Mouse (Mus musculus) spleen, postnatal 14 days (tissue): ENCODE measurements around the gene Zmiz2.
"Not testable (repeated sequence)": the region's sequence is repeated elsewhere in the genome, so short reads cannot be mapped to it uniquely, and the experiment has no call there.

Source experiments
- DNase-seq, 2 experiments: peaks; one replicate each; pipeline ENCODE4 v3.0.0; 2021 to 2022; ENCODE audit warnings: low spot score in 2 of 2

Gene Zmiz2

GRCm38 (mm10) chr11:6420283-6420703, 31.4 kb downstream of the Zmiz2 start:
- no peak for DNase-seq

DNA sequence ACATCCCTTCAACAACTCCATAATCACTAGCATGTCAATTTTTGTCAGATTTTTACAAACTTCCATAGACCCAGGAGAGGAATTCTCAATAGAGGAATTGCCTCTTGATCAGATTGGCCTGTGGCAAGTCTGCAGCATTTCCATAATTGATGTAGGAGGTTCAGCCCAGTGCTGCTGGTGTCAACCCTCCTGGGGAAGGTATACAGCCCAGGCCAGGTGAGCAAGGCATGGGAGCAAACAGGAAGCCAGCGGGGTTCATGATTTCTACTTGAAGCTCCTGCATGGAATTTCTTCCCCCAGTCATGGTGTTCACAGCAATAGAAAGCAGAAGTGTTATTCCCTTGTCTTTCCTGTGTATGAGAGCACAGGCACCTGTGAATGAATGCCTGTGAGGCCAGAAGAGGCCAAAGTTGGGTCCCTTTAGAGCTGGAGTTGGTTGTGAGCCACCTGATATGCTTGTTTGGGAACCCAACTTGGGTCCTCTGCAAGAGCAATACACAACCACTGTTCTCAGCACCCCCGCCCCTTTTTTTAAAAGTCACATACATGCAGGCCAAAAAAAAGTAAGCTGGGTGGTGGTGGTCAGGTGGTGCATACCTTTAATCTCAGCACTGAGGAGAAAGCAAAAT, 32.0 kb downstream of the Zmiz2 start:
- DNase-seq, result no peak

DNA sequence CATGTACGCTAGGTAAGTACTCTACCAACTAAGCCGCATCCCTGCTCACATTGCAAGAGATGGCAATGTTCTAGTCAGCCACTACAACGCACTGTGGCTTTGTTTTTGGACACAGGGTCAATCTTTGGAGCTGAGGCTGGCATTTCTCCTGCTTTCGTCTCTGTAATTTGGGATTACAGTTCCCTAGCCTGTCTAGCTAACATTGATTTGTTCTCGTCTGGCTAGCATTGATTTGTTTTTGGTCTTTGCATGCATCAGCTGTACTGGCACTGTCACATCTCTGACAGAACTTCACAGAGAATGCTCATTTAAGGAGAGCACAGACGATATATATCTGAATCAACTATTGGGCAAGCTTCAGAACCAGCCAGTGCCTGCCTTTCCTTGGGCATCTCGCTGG, 41.3 kb downstream of the Zmiz2 start:
- DNase-seq, result no peak

GRCm38 (mm10) chr11:6436442-6436841, 47.6 kb downstream of the Zmiz2 start:
- peak; percentile 34 to 61 for DNase-seq

GRCm38 (mm10) chr11:6437667-6438066, 48.8 kb downstream of the Zmiz2 start:
- no peak for DNase-seq

DNA sequence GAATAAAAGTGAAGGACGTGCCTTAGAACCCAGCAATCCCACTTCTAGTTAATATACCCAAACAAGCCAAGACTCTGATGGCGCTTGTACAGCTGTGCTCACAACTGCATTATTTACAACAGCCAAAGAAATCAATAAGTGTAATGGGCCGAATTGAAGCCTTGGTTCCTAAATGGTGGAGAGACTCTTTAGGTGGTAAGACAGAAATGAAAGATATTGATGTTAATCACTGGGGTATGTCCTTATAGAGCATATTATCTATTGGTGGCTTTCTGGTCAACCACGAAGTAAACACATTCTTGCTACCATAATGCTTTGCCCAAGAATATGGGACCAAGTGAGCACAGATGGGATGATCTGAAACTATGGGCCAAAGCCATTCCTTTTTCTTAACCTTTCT, 51.3 kb downstream of the Zmiz2 start:
- no peak for DNase-seq

GRCm38 (mm10) chr11:6442566-6442965, 53.7 kb downstream of the Zmiz2 start:
- no peak for DNase-seq

- DNase-seq, result no peak
These were observed 54.2 kb downstream of the Zmiz2 start for GRCm38 (mm10) chr11:6443102-6443501.

DNA sequence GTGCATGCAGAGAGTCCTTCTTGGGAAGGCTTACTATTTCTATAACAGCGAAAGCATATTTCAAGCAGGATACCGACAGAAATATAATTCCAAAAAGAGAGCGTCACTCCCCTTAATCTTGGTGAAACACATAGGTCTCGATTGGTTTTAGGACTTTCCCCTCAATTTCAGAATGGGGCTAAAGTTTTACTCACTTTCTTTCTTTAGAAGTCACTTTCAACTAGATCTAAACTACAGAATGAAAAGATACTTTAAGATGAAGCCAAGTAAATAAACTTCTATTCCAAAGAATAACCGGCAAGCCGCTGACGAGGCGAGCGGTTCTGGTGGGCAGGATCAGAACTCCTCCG, 54.8 kb downstream of the Zmiz2 start:
- no peak for DNase-seq

GRCm38 (mm10) chr11:6444077-6444853, 55.4 kb downstream of the Zmiz2 start, which contains the start of gene H2afv:
Gene H2afv, minus strand, starts transcription at chr11:6444443.
- DNase-seq, result peak; percentile 97 to 98

GRCm38 (mm10) chr11:6445441-6445840, 56.6 kb downstream of the Zmiz2 start:
- no peak for DNase-seq

DNA sequence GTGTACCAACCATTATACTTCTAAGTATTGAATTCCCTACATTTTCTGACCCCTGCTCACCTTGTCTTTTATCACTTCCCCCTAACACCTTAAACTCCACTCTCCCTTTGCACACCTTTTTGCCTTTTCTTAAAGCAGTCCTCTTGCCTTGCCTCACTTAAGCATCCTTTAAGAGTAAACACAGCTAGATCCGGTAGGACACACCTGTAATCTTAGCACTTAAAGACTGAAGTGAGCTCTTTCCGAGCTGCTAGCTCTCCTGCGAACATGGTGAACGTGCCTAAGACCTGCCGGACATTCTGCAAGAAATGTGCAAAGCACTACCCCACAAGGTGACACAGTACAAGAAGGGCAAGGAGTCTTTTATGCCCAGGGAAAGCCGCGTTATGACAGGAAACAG, 57.1 kb downstream of the Zmiz2 start:
- DNase-seq, result no peak

- no peak for DNase-seq
These were observed 58.6 kb downstream of the Zmiz2 start for GRCm38 (mm10) chr11:6447493-6447892.

- DNase-seq, result not testable (repeated sequence)
These were observed 59.3 kb downstream of the Zmiz2 start for GRCm38 (mm10) chr11:6448155-6448554.
